Mouse (Mus musculus) telencephalon, adult 2 months (tissue): ENCODE results near the gene Slit2.

ENCODE experiments used
- DNase-seq: peaks from one replicate; pipeline ENCODE4 v3.0.0-alpha.2; 2011; ENCODE audit warnings: low read depth, low spot score

Gene Slit2

GRCm38 (mm10) chr5:47982941-47983701 lies at the start of gene Slit2:
Gene Slit2, plus strand, starts transcription at chr5:47983138.
- peak; percentile 16 for DNase-seq

- no peak for DNase-seq
These were observed 44.2 kb upstream of the Slit2 start for GRCm38 (mm10) chr5:47938586-47939372.

GRCm38 (mm10) chr5:47956451-47956850 lies 26.5 kb upstream of the Slit2 start:
- DNase-seq, result no peak

GRCm38 (mm10) chr5:47975795-47976194 lies 7.1 kb upstream of the Slit2 start:
- no peak for DNase-seq

GRCm38 (mm10) chr5:47979371-47979770 lies 3.6 kb upstream of the Slit2 start:
- no peak for DNase-seq

GRCm38 (mm10) chr5:47980459-47980858 lies 2.5 kb upstream of the Slit2 start:
- DNase-seq, result no peak

- peak; percentile 28 for DNase-seq
These were observed 987 bp upstream of the Slit2 start for GRCm38 (mm10) chr5:47981951-47982350.

GRCm38 (mm10) chr5:47983746-47984583 lies 1.0 kb downstream of the Slit2 start:
- no peak for DNase-seq

- no peak for DNase-seq
These were observed 1.8 kb downstream of the Slit2 start for GRCm38 (mm10) chr5:47984584-47985197.

- DNase-seq, result no peak
These were observed 2.3 kb downstream of the Slit2 start for GRCm38 (mm10) chr5:47985198-47985631.

- DNase-seq, result no peak
These were observed 3.1 kb downstream of the Slit2 start for GRCm38 (mm10) chr5:47985901-47986670.

- DNase-seq, result no peak
These were observed 8.0 kb downstream of the Slit2 start for GRCm38 (mm10) chr5:47990926-47991325.

GRCm38 (mm10) chr5:48003708-48004415 lies 20.9 kb downstream of the Slit2 start:
- DNase-seq, result no peak

- no peak for DNase-seq
These were observed 22.6 kb downstream of the Slit2 start for GRCm38 (mm10) chr5:48005533-48005932.

GRCm38 (mm10) chr5:48006059-48006458 lies 23.1 kb downstream of the Slit2 start:
- DNase-seq, result no peak

- no peak for DNase-seq
These were observed 40.5 kb downstream of the Slit2 start for GRCm38 (mm10) chr5:48023441-48023840.

- no peak for DNase-seq
These were observed 51.9 kb downstream of the Slit2 start for GRCm38 (mm10) chr5:48034875-48035274.

- peak; percentile 12 for DNase-seq
These were observed 55.1 kb downstream of the Slit2 start for GRCm38 (mm10) chr5:48038033-48038432.

- DNase-seq, result no peak
These were observed 66.2 kb downstream of the Slit2 start for GRCm38 (mm10) chr5:48048986-48049751.
